Mouse (Mus musculus): ENCODE data around the gene Olfr1177-ps. TPM values are rescaled to one million over a fixed set of nuclear protein-coding genes. Genes with fewer than 3 reads are reported as not detected.

Gene Olfr1177-ps
- polyA plus RNA-seq (2015; fragmentation: Nextera tagmentation; extraction: Ambion mirVana), result not detected in 2 replicates

DNA sequence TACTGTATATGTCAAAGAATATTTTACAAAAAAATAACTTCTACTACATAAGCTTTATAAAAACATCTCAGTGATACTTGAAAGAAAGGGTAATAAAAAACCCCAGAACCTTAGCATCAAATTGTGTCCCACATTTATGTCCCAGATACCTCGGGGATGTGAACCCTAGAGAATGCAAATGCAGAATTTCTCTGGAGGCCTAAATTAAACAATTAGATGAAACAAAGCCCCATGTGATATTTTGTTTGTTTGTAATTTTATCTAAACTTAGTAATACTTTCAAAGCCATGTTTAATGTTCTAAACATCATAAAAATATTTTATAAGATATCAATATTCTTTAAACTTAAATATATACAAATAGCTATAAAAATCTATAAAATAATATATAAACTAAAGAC lies at the start of gene Olfr1177-ps:
Gene Olfr1177-ps, minus strand, starts transcription at position 101 of the 400 bp plus-strand sequence.
- WGBS, result 79% methylated on average over 1 of the region's 1 CpGs

DNA sequence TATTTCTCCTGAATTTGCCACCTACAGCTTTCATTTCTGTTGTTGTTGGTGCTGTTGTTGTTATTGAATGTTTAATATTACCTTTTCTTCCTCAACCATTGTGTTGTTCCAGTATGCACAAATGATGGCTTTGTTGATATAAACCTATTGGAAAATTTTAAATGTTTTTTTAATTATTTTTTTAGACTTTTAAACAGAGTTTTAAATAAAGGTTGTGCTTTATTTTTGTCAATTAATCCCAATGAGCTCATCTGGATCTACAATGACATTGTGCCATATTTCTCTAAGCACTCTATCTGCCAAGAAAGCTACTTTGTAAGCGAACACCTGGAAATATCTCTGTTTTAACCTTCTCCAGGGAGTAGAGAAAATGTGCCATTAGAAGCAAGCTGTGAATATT lies 40.5 kb upstream of the Olfr1177-ps start, which contains the start of gene Olfr1178:
Gene Olfr1178, plus strand, starts transcription at position 301 of the 400 bp plus-strand sequence.
- 83% methylated on average over 1 of the region's 1 CpGs for WGBS
- Histone ChIP-seq H3K4me3 (no peak within 1 kb of the TSS), H3K9ac (no peak within 1 kb of the TSS), H3K4me1 (no peaks in the 10 kb centered on the region), H3K4me2 (no peak within 1 kb of the TSS), H3K9me3 (no peaks in the 10 kb centered on the region), H3K27me3 (no peaks in the 10 kb centered on the region), H3K27ac (no peak within 1 kb of the TSS), H3K36me3 (no peaks in the 10 kb centered on the region)
- ATAC-seq (ENCODE audit: insufficient number of reproducible peaks, insufficient read depth, low FRiP score, low TSS enrichment, low read depth), result no peak

More for the DNA sequence above, at the start of gene Olfr1177-ps:
- Histone ChIP-seq H3K4me2 (no peak within 1 kb of the TSS), H3K9me3 (no peaks in the 10 kb centered on the region), H3K27me3 (no peaks in the 10 kb centered on the region), H3K36me3 (no peaks in the 10 kb centered on the region), H3K4me3 (no peak within 1 kb of the TSS), H3K9ac (no peak within 1 kb of the TSS), H3K27ac (no peak within 1 kb of the TSS), H3K4me1 (no peaks in the 10 kb centered on the region)
- no peak for ATAC-seq (ENCODE audit: insufficient number of reproducible peaks, insufficient read depth, low FRiP score, low TSS enrichment, low read depth)

DNA sequence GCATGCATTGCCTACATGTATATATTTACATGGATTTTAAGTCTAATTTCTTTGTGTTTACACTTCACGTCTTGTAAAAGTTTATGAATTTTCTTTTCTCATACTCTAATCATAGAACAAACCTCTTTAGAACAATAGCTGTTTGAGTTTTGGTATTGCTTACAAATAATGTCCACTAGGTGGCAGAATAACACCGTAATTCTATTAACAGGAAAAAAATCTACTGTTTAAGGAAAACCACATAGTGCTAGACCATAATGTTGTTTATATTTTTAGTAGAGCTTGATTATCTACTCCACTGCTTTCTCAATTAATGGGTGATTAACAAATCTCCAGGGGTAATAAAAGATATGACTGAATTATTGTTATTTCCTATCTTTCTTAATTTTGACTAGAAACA lies 10.0 kb upstream of the Olfr1177-ps start:
- WGBS, result 3% methylated on average over 2 of the region's 2 CpGs

DNA sequence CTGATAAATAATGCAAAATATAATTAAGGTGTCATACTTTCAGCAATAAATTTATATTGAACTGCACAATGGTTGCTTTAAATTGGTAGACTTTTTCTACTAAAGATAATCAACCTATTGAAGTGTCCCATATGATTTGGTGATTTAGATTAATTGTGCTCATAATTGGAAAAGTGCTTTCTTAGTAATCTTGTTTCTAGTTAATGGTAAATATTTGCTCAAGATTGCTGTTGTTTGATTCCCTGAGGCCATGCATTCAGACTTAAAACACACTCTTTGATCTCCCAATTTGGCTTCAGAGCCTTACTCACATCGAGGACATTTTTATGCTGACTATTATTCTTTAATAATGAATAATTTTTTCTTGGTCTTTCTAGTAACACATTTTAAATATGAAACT lies 9.9 kb downstream of the Olfr1177-ps start, which contains the start of gene Olfr1176:
Gene Olfr1176, plus strand, starts transcription at position 301 of the 400 bp plus-strand sequence.
- Histone ChIP-seq H3K4me2 (no peak within 1 kb of the TSS), H3K9ac (no peak within 1 kb of the TSS), H3K27ac (no peak within 1 kb of the TSS), H3K4me1 (no peaks in the 10 kb centered on the region), H3K36me3 (no peaks in the 10 kb centered on the region), H3K4me3 (no peak within 1 kb of the TSS), H3K27me3 (no peaks in the 10 kb centered on the region), H3K9me3 (no peaks in the 10 kb centered on the region)
- WGBS, result 53% methylated on average over 1 of the region's 1 CpGs
- ATAC-seq (ENCODE audit: insufficient number of reproducible peaks, insufficient read depth, low FRiP score, low TSS enrichment, low read depth), result no peak

More for the DNA sequence above, 10.0 kb upstream of the Olfr1177-ps start:
- Histone ChIP-seq H3K36me3 (no peaks in the 10 kb centered on the region), H3K4me2 (no peak overlapping the region), H3K27me3 (no peaks in the 10 kb centered on the region), H3K9me3 (no peaks in the 10 kb centered on the region), H3K27ac (no peak overlapping the region), H3K4me3 (no peak overlapping the region), H3K9ac (no peak overlapping the region), H3K4me1 (no peaks in the 10 kb centered on the region)
- ATAC-seq (ENCODE audit: insufficient number of reproducible peaks, insufficient read depth, low FRiP score, low TSS enrichment, low read depth), result no peak

DNA sequence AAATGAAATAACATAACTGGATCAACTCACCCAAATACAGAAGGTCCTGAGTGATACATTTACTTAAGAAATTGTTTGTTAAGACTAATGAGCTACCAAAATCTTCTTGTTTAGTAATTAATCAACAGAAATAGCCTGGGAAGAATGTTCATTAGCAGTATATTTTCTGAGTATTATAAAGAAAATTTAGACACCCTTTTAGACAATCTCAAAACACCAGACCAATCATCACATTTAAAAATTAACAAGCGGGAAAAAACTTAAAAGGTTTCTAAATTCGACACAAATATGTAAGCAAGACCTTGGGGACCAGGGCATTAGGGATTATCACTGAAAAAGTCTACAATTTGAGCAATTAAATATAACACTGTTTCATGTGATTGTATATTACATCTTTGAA lies 19.2 kb downstream of the Olfr1177-ps start, which contains the start of gene Olfr1175-ps:
Gene Olfr1175-ps, minus strand, starts transcription at position 101 of the 400 bp plus-strand sequence.
- Histone ChIP-seq H3K27me3 (no peaks in the 10 kb centered on the region), H3K4me1 (no peaks in the 10 kb centered on the region), H3K9me3 (no peaks in the 10 kb centered on the region), H3K4me2 (no peak within 1 kb of the TSS), H3K36me3 (no peaks in the 10 kb centered on the region), H3K9ac (no peak within 1 kb of the TSS), H3K4me3 (no peak within 1 kb of the TSS), H3K27ac (no peak within 1 kb of the TSS)
- no peak for ATAC-seq (ENCODE audit: insufficient number of reproducible peaks, insufficient read depth, low FRiP score, low TSS enrichment, low read depth)
- WGBS, result 82% methylated on average over 2 of the region's 2 CpGs

DNA sequence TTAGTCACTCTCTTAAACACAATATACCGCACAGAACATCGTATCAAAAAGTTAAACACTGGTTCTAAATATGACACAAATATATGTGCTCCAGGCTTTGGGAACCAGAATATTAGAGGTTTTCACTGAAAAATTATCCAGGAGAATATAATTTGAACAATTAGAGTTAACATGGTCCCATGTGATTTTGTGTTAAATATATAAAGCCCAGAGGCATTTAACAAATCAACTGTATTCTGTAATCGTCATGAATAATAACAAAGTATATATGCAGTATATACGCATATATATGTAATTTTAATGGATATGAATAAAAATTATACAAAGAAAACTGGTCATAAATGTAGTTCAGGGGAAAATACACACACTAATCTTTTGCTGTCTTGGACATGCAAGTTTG lies 31.3 kb downstream of the Olfr1177-ps start, which contains the start of gene Olfr1174-ps:
Gene Olfr1174-ps, minus strand, starts transcription at position 101 of the 400 bp plus-strand sequence.
- Histone ChIP-seq H3K4me2 (no peak within 1 kb of the TSS), H3K9me3 (no peaks in the 10 kb centered on the region), H3K9ac (no peak within 1 kb of the TSS), H3K27ac (no peak within 1 kb of the TSS), H3K4me1 (no peaks in the 10 kb centered on the region), H3K36me3 (no peaks in the 10 kb centered on the region), H3K27me3 (no peaks in the 10 kb centered on the region), H3K4me3 (no peak within 1 kb of the TSS)
- no peak for ATAC-seq (ENCODE audit: insufficient number of reproducible peaks, insufficient read depth, low FRiP score, low TSS enrichment, low read depth)
- 94% methylated on average over 4 of the region's 4 CpGs for WGBS

Other genes starting within 250 kb of the Olfr1177-ps start
- gene Olfr1166, start 218.2 kb downstream of the Olfr1177-ps start, polyA plus RNA-seq (2015; fragmentation: Nextera tagmentation; extraction: Ambion mirVana), result not detected in 2 replicates
- gene Olfr1167, start 191.3 kb downstream of the Olfr1177-ps start, polyA plus RNA-seq (2015; fragmentation: Nextera tagmentation; extraction: Ambion mirVana), result not detected in 2 replicates
- gene Olfr1168, start 164.6 kb downstream of the Olfr1177-ps start, polyA plus RNA-seq (2015; fragmentation: Nextera tagmentation; extraction: Ambion mirVana), result not detected in 2 replicates
- not detected in 2 replicates for gene Olfr1170, start 118.2 kb downstream of the Olfr1177-ps start, polyA plus RNA-seq (2015; fragmentation: Nextera tagmentation; extraction: Ambion mirVana)
- 0.06 TPM in 1 of 2 replicates, not detected in the other for gene Olfr1173, start 66.6 kb downstream of the Olfr1177-ps start, polyA plus RNA-seq (2015; fragmentation: Nextera tagmentation; extraction: Ambion mirVana)
- gene Olfr1174-ps, start 31.4 kb downstream of the Olfr1177-ps start, polyA plus RNA-seq (2015; fragmentation: Nextera tagmentation; extraction: Ambion mirVana), result not detected in 2 replicates
- not detected in 2 replicates for gene Olfr1175-ps, start 19.3 kb downstream of the Olfr1177-ps start, polyA plus RNA-seq (2015; fragmentation: Nextera tagmentation; extraction: Ambion mirVana)
- not detected in 2 replicates for gene Olfr1176, start 9.8 kb downstream of the Olfr1177-ps start, polyA plus RNA-seq (2015; fragmentation: Nextera tagmentation; extraction: Ambion mirVana)
- gene Olfr1178, start 40.6 kb upstream of the Olfr1177-ps start, polyA plus RNA-seq (2015; fragmentation: Nextera tagmentation; extraction: Ambion mirVana), result not detected in 2 replicates
- not detected in 2 replicates for gene Olfr1179, start 60.0 kb upstream of the Olfr1177-ps start, polyA plus RNA-seq (2015; fragmentation: Nextera tagmentation; extraction: Ambion mirVana)
- not detected in 2 replicates for gene Olfr1180, start 72.7 kb upstream of the Olfr1177-ps start, polyA plus RNA-seq (2015; fragmentation: Nextera tagmentation; extraction: Ambion mirVana)
- gene Olfr1181, start 79.7 kb upstream of the Olfr1177-ps start, polyA plus RNA-seq (2015; fragmentation: Nextera tagmentation; extraction: Ambion mirVana), result not detected in 2 replicates
- gene Gm13757, start 102.6 kb upstream of the Olfr1177-ps start, polyA plus RNA-seq (2015; fragmentation: Nextera tagmentation; extraction: Ambion mirVana), result not detected in 2 replicates
- gene Olfr1183, start 108.4 kb upstream of the Olfr1177-ps start, polyA plus RNA-seq (2015; fragmentation: Nextera tagmentation; extraction: Ambion mirVana), result not detected in 2 replicates
- gene Olfr1184, start 137.1 kb upstream of the Olfr1177-ps start, polyA plus RNA-seq (2015; fragmentation: Nextera tagmentation; extraction: Ambion mirVana), result not detected in 2 replicates
- not detected in 2 replicates for gene Olfr1185-ps1, start 146.8 kb upstream of the Olfr1177-ps start, polyA plus RNA-seq (2015; fragmentation: Nextera tagmentation; extraction: Ambion mirVana)
- gene Olfr1186, start 172.1 kb upstream of the Olfr1177-ps start, polyA plus RNA-seq (2015; fragmentation: Nextera tagmentation; extraction: Ambion mirVana), result not detected in 2 replicates
- not detected in 2 replicates for gene Olfr1188, start 210.4 kb upstream of the Olfr1177-ps start, polyA plus RNA-seq (2015; fragmentation: Nextera tagmentation; extraction: Ambion mirVana)
- not detected in 2 replicates for gene Olfr1189, start 240.0 kb upstream of the Olfr1177-ps start, polyA plus RNA-seq (2015; fragmentation: Nextera tagmentation; extraction: Ambion mirVana)

Measured in embryonic facial prominence, embryonic 13.5 days (tissue).